Mouse (Mus musculus) small intestine, adult 2 months (tissue): ENCODE results near the gene Lce3f. TPM values are rescaled to one million over a fixed set of nuclear protein-coding genes. Genes with fewer than 3 reads are reported as not detected.

Experiments
- H3K27ac ChIP-seq: fragments of 200-500 bp; 2 replicates; pipeline ENCODE4 v1.5.1; 2012; ENCODE audit warnings: low read depth, low read length, control low read depth, inconsistent platforms; ENCODE audit not compliant: insufficient read depth
- H3K27me3 ChIP-seq: fragments of 200-500 bp; 2 replicates; pipeline ENCODE4 v1.6.1; 2012; ENCODE audit warnings: mild to moderate bottlenecking, moderate library complexity, low read length, inconsistent platforms; ENCODE audit not compliant: control insufficient read depth, insufficient read depth
- H3K36me3 ChIP-seq: fragments of 200-500 bp; 2 replicates; pipeline ENCODE4 v1.6.1; 2012; ENCODE audit warnings: mild to moderate bottlenecking, low read length, control low read depth, inconsistent platforms; ENCODE audit not compliant: control insufficient read depth, insufficient read depth
- H3K4me1 ChIP-seq: fragments of 200-500 bp; 2 replicates; pipeline ENCODE4 v1.6.1; 2012; ENCODE audit warnings: low read length, inconsistent platforms, mixed read lengths; ENCODE audit not compliant: control insufficient read depth, insufficient read depth, insufficient read length
- H3K4me3 ChIP-seq: fragments of 200-500 bp; 2 replicates; pipeline ENCODE4 v1.5.1; 2012; ENCODE audit warnings: low read depth, mild to moderate bottlenecking, control low read depth, inconsistent platforms, low read length, moderate library complexity
- CTCF ChIP-seq: fragments of 200-500 bp; IDR thresholded peaks from 2 replicates; pipeline ENCODE4 v1.5.1; 2012; ENCODE audit warnings: low read depth, mild to moderate bottlenecking, control low read depth, inconsistent platforms, low read length, moderate library complexity, mixed read lengths; ENCODE audit not compliant: insufficient replicate concordance, insufficient read length; ENCODE audit errors: extremely low read depth
- POLR2A ChIP-seq: fragments of 200-500 bp; IDR thresholded peaks from 2 replicates; pipeline ENCODE4 v1.6.1; 2012; ENCODE audit warnings: low read depth, mild to moderate bottlenecking, control low read depth, inconsistent platforms, low read length, moderate library complexity
- WGBS: fragments of 180-500 bp; shearing (Covaris S2); methylation state at CpG from one replicate; pipeline ENCODE4 v1.1.7; 2018; 5-methylcytosine and 5-hydroxymethylcytosine counted together
- polyA plus RNA-seq: library from polyadenylated mRNA; depleted of rRNA; stranded (reverse); fragments of >200 nt; gene quantifications from 2 replicates; pipeline ENCODE4 v1.2.3, GENCODE M21; 2012

The Lce3f gene
- polyA plus RNA-seq, 1 experiment, result 0.63 TPM

- H3K27me3 ChIP-seq, result peaks cover 2% of the 10 kb centered on the region; the same call in 1 of the 2 replicates
- no peak for TF ChIP-seq CTCF
- TF ChIP-seq POLR2A, result no peak
- 2% methylated on average over 24 of the region's 24 CpGs for WGBS
- no peak overlapping the region for H3K27ac ChIP-seq
- H3K4me3 ChIP-seq, result peak overlapping the region; percentile 34
- no peaks in the 10 kb centered on the region for H3K4me1 ChIP-seq
- H3K36me3 ChIP-seq, result no peaks in the 10 kb centered on the region
These were observed 22.4 kb downstream of the Lce3f start for GRCm38 (mm10) chr3:93014378-93014801.

DNA sequence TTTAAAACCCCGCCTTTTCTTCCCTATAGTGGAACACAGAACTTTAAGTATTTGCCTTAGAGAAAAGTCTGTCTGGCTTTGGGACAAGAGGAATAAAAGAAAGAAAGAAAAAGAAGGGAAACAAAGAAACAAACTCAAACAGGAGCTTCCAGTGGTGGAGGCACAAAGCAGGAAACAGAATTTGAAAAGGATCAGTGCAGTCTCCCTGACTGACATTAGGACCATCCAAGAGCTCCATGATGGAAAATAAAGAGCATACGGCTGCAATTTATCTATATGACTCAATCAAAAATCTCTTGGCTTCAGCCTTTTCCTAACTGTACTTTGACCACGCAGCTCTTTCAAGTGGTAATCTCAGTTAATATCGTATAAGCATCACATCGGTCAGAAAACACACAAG is 22.8 kb downstream of the Lce3f start:
- WGBS, result 14% methylated on average over 5 of the region's 5 CpGs
- Histone ChIP-seq H3K4me1 (no peaks in the 10 kb centered on the region), H3K27me3 (peaks cover 2% of the 10 kb centered on the region; the same call in 1 of the 2 replicates), H3K4me3 (no peak overlapping the region), H3K36me3 (no peaks in the 10 kb centered on the region), H3K27ac (no peak overlapping the region)
- TF ChIP-seq POLR2A (no peak), CTCF (no peak)

GRCm38 (mm10) chr3:93015460-93016104 is 23.6 kb downstream of the Lce3f start, which contains the start of gene Crct1:
Gene Crct1, minus strand, starts transcription at chr3:93015687.
- TF ChIP-seq POLR2A (no peak), CTCF (no peak)
- no peaks in the 10 kb centered on the region for H3K4me1 ChIP-seq
- WGBS, result 23% methylated on average over 4 of the region's 4 CpGs

DNA sequence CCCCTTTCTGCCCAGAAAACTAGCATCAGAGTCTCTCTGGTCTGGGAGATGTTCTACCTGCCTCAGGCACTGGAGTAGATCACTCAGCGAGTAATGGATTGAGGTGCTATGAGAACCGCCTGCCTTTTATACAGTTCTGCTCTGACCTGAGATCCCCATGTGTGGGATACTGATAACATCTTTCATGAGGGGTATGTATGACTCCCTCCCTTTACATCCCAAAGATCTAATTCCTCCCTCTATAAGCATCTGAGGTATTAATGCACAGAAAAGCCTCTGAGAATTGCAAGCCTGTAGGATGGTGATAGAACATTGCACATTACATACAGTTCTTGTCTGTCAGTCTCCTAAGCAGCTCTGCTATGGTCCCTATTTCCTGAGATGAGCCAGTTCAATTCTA is 26.9 kb downstream of the Lce3f start, which contains the start of gene Lce1m:
Lce1m (minus strand) TSS at position 101 of the 400 bp plus-strand sequence.
- H3K27ac ChIP-seq, result no peak within 1 kb of the TSS
- no peak for TF ChIP-seq POLR2A
- no peak for TF ChIP-seq CTCF
- WGBS, result 92% methylated on average over 2 of the region's 2 CpGs
- H3K4me1 ChIP-seq, result no peaks in the 10 kb centered on the region
- H3K36me3 ChIP-seq, result no peaks in the 10 kb centered on the region
- no peak within 1 kb of the TSS for H3K4me3 ChIP-seq
- H3K27me3 ChIP-seq, result peaks cover 2% of the 10 kb centered on the region; the same call in 1 of the 2 replicates

More at GRCm38 (mm10) chr3:93015460-93016104, 23.6 kb downstream of the Lce3f start, which contains the start of gene Crct1:
- peaks cover 2% of the 10 kb centered on the region; the same call in 1 of the 2 replicates for H3K27me3 ChIP-seq
- no peaks in the 10 kb centered on the region for H3K36me3 ChIP-seq
- H3K27ac ChIP-seq, result no peak within 1 kb of the TSS
- peak within 1 kb of the TSS; percentile 34 for H3K4me3 ChIP-seq

DNA sequence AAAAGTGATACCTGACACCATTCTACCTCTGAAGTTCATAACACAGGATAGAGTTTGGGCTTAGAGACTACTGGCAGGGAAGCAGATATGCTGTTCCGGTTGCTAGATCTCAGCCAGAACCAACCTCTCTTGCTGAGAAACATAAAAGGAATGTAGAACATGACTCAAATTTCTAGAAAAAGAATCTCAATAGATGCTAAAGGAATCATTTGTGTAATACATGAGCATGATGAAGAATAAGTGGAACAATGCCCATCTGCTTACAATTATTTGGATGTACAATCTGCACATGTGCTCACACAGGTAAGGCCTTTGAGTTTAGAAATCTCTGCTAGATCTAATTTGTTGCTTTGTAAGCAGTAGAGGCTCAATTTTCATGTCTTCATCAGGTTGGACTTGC is 29.1 kb downstream of the Lce3f start:
- Histone ChIP-seq H3K4me1 (no peaks in the 10 kb centered on the region), H3K36me3 (no peaks in the 10 kb centered on the region)
- WGBS, result 87% methylated on average over 1 of the region's 1 CpGs

DNA sequence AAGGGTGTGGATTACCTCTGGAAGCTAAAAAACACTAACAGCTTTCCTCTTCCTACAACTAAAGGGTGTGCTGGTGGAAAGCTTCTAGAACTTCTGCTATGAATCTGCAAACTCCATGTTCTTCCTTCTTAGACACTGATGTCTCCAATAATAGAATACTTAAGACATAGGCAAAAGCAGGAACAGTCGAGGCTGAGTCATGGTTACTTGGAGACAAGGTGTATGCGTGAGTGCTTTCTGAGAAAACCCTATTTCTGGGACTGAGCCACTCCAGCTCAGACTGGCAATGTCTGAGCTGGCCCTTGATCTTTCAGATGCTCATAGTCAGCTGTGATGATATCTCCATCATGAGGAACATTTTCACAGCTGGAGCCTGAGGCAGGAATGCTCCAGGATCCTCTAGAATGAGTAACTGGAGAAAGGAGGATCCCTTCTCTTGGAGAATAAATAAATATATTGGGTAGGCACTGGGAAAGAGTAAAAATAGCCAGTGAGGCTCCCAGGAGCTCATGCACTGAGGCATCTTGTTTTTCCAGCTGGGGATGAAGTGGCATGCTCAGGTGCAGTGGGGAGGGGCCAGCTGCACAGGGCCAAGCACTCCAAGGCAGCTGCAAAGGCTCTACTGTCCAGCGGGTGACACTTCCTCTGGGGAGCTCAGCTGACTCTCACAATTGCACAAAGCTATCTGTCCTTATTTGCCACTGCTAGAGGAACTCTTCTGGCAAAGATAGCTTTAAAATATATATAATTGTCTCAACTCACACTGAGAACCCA is 31.6 kb downstream of the Lce3f start:
- Histone ChIP-seq H3K4me3 (no peak overlapping the region), H3K27me3 (no peaks in the 10 kb centered on the region), H3K27ac (no peak overlapping the region), H3K4me1 (no peaks in the 10 kb centered on the region), H3K36me3 (no peaks in the 10 kb centered on the region)
- TF ChIP-seq POLR2A (no peak), CTCF (no peak)
- WGBS, result 63% methylated on average over 3 of the region's 3 CpGs

More for the DNA sequence above, 29.1 kb downstream of the Lce3f start:
- no peaks in the 10 kb centered on the region for H3K27me3 ChIP-seq
- no peak overlapping the region for H3K27ac ChIP-seq
- no peak overlapping the region for H3K4me3 ChIP-seq
- TF ChIP-seq CTCF (no peak), POLR2A (no peak)

GRCm38 (mm10) chr3:93025486-93025885 is 33.5 kb downstream of the Lce3f start:
- TF ChIP-seq CTCF (no peak), POLR2A (no peak)
- no peak overlapping the region for H3K4me3 ChIP-seq
- no peaks in the 10 kb centered on the region for H3K36me3 ChIP-seq
- WGBS, result 60% methylated on average over 2 of the region's 2 CpGs
- H3K27ac ChIP-seq, result no peak overlapping the region
- H3K4me1 ChIP-seq, result no peaks in the 10 kb centered on the region
- no peaks in the 10 kb centered on the region for H3K27me3 ChIP-seq
